Mouse (Mus musculus) embryonic facial prominence, embryonic 11.5 days (tissue): ENCODE measurements around the gene Atp12a. TPM values are rescaled to one million over a fixed set of nuclear protein-coding genes. Genes with fewer than 3 reads are reported as not detected.

ENCODE experiments used
- ATAC-seq: fragments of 200-750 bp; cut with Nextera tagmentation; replicated peaks from 2 replicates; pipeline ENCODE4 v1.8.0; 2017; ENCODE audit warnings: low read depth; ENCODE audit not compliant: insufficient number of reproducible peaks, low FRiP score, low TSS enrichment
- DNase-seq: peaks from one replicate; pipeline ENCODE4 v3.0.0-alpha.2; 2015; ENCODE audit warnings: low spot score
- H3K27ac ChIP-seq: fragments of 300-500 bp; sonication (generic); replicated peaks from 2 replicates; pipeline ENCODE4 v1.5.1; 2014; ENCODE audit warnings: mild to moderate bottlenecking, low read depth, low read length, control low read depth
- H3K27me3 ChIP-seq: fragments of 300-500 bp; sonication (generic); 2 replicates; pipeline ENCODE4 v1.6.1; 2014; ENCODE audit warnings: mild to moderate bottlenecking, low read length, moderate library complexity, mixed read lengths; ENCODE audit not compliant: control insufficient read depth, insufficient read depth
- H3K36me3 ChIP-seq: fragments of 300-500 bp; sonication (generic); replicated peaks from 2 replicates; pipeline ENCODE4 v1.6.1; 2014; ENCODE audit warnings: low read depth, mild to moderate bottlenecking, low read length, moderate library complexity, mixed read lengths; ENCODE audit not compliant: control insufficient read depth, insufficient read depth
- H3K4me1 ChIP-seq: fragments of 300-500 bp; sonication (generic); 2 replicates; pipeline ENCODE4 v1.6.1; 2014; ENCODE audit warnings: low read length, mixed read lengths; ENCODE audit not compliant: control insufficient read depth, insufficient read depth
- H3K4me2 ChIP-seq: fragments of 300-500 bp; sonication (generic); 2 replicates; pipeline ENCODE4 v1.6.1; 2014; ENCODE audit warnings: low read depth, mild to moderate bottlenecking, control low read depth, low read length, moderate library complexity
- H3K4me3 ChIP-seq: fragments of 300-500 bp; sonication (generic); 2 replicates; pipeline ENCODE4 v1.5.1; 2014; ENCODE audit warnings: low read depth, low read length, control low read depth
- H3K9ac ChIP-seq: fragments of 300-500 bp; sonication (generic); replicated peaks from 2 replicates; pipeline ENCODE4 v1.6.1; 2014; ENCODE audit warnings: mild to moderate bottlenecking, control low read depth, low read length
- H3K9me3 ChIP-seq: fragments of 300-500 bp; sonication (generic); replicated peaks from 2 replicates; pipeline ENCODE4 v1.6.1; 2016; ENCODE audit warnings: mild to moderate bottlenecking, low read length, inconsistent platforms, mixed read lengths; ENCODE audit not compliant: control insufficient read depth
- WGBS: fragments of 180-500 bp; shearing (Covaris S2); extraction: QIAGEN DNeasy Blood & Tissue Kit; methylation state at CpG from one replicate; pipeline ENCODE4 v1.1.7; 2014; 5-methylcytosine and 5-hydroxymethylcytosine counted together
- polyA plus RNA-seq: library from polyadenylated mRNA; unstranded; fragments of >200 nt; fragmentation: Nextera tagmentation; extraction: Ambion mirVana; gene quantifications from 2 replicates; pipeline ENCODE4 v1.2.1, GENCODE M21; 2014

Gene Atp12a
- polyA plus RNA-seq: 0.13 TPM in 1 of 2 replicates, not detected in the other

DNA sequence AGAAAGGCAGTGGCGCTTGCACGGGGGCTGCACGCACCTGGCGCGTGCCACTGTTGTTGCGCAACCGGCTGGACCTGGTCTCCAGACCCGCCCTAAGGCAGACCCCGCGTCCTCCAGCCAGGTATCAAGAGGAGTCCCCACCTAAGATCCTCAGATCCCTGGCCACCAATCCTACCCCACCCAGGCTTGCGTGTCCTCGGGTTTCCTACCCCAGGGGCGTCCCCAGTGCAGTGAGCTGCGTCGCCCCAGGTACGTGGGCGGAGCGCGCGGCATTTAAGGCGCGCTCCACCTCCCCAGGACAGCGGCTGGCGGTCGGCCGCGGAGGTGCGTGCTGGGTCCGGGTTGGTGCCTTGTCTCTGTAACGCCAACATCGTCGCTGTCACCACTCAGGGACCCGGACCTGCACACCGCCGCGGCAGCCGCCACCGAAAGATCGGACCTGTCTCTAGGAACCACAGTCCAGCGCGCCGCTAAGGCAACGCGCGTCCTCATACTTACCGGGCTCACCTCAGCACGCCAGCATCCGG lies at the start of gene Atp12a:
Gene Atp12a, plus strand, starts transcription at position 358 of the 527 bp plus-strand sequence.
- ATAC-seq (no peak), DNase-seq (peak; percentile 16)
- no peaks in the 10 kb centered on the region for H3K36me3 ChIP-seq
- no peak within 1 kb of the TSS for H3K27ac ChIP-seq
- peak within 1 kb of the TSS; percentile 76 for H3K4me2 ChIP-seq
- under 1% methylated on average over 48 of the region's 48 CpGs for WGBS
- no peak within 1 kb of the TSS for H3K9ac ChIP-seq
- H3K9me3 ChIP-seq: no peaks in the 10 kb centered on the region
- H3K27me3 ChIP-seq: peaks cover 32% of the 10 kb centered on the region
- H3K4me3 ChIP-seq: peak within 1 kb of the TSS; percentile 36
- no peaks in the 10 kb centered on the region for H3K4me1 ChIP-seq

DNA sequence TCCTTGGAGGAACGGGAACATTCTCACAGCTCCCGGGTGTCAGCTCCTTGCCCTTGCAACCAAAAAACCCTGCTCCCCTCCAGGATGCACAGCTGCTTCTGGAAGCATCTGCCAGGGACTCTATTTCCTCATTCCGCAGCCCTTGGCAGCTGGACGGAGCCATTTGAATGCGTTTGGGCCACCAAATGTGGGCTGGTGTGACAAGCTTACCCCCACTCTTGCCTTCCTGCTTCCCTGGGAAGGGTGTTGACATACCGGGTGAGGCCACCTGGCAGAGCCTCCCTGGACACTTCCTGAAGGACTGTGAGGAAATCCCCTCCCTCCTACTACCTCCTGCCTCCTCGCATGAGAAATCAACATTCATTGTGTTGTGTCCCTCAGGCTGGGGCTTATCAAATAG lies 49.3 kb upstream of the Atp12a start:
- Histone ChIP-seq H3K9me3 (no peaks in the 10 kb centered on the region), H3K4me1 (no peaks in the 10 kb centered on the region), H3K27me3 (no peaks in the 10 kb centered on the region), H3K4me2 (no peak overlapping the region), H3K27ac (no peak overlapping the region), H3K4me3 (no peak overlapping the region), H3K36me3 (no peaks in the 10 kb centered on the region), H3K9ac (no peak overlapping the region)
- DNase-seq: no peak
- WGBS: 67% methylated on average over 7 of the region's 7 CpGs
- no peak for ATAC-seq

DNA sequence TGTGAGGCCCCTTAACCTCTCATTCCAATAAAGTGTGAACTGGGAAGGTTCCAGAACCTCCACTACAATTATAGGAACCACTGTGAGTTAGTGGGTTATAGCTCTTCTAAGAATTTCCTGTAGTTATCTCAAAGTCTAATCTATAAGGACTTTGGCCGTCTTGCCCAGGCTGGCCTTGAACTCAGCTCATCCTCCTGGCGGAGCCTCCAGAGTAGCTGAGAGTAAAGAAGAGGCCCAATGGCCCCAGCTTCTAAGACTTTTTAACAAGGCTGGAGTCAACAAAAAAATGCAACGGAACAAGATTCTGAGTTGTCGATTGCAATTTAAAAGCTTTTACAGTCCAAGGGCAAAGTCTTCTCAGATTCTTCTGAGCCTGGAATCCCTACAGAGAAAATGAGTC lies 48.5 kb upstream of the Atp12a start:
- WGBS: 83% methylated on average over 4 of the region's 4 CpGs
- Histone ChIP-seq H3K4me1 (no peaks in the 10 kb centered on the region), H3K9me3 (no peaks in the 10 kb centered on the region), H3K4me3 (no peak overlapping the region), H3K36me3 (no peaks in the 10 kb centered on the region), H3K9ac (no peak overlapping the region), H3K4me2 (no peak overlapping the region), H3K27me3 (no peaks in the 10 kb centered on the region), H3K27ac (no peak overlapping the region)
- ATAC-seq (no peak), DNase-seq (no peak)

DNA sequence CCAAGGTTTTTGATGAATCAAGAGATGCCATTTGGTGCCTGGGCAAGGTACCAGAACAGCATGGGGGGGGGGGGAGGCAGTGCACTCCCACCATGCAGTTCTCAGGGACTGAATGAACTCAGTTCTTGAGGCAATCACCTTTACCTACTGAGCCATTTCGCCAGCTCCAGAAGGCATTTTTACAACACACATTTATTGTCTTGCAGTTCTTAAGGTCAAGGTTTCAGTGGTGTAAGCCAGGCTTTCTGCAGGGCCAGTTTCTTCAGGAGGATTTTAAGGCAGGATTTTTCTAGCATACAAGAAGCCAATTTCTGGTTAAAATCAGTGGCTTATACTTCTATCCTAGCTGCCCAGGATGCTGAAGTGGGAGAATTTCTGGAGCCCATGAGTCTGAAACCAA lies 41.9 kb upstream of the Atp12a start:
- Histone ChIP-seq H3K4me2 (no peak overlapping the region), H3K4me3 (no peak overlapping the region), H3K9me3 (no peaks in the 10 kb centered on the region), H3K36me3 (no peaks in the 10 kb centered on the region), H3K27me3 (no peaks in the 10 kb centered on the region), H3K9ac (no peak overlapping the region), H3K4me1 (no peaks in the 10 kb centered on the region), H3K27ac (no peak overlapping the region)
- ATAC-seq (no peak), DNase-seq (no peak)
- WGBS: 84% methylated on average over 1 of the region's 1 CpGs

DNA sequence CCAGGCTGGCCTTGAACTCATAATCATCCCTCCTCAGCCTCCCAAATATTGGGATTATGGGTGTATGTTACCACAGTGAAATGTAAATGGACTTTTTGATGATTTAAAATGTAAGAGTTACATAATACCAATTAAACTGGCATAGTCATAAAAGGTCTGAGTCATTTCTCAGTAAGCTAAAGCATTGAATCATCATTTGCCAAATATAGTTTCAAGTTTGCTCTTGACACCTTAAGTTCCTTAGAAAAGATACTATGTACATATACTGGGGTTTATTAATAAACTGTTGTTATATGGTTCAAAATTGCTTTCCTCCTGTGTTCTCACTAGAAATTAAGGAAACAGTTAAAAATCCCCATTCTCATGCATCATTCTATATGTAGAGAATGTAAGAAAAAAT lies 39.8 kb upstream of the Atp12a start:
- no peak overlapping the region for H3K4me2 ChIP-seq
- no peak overlapping the region for H3K9ac ChIP-seq
- no peak overlapping the region for H3K4me3 ChIP-seq
- H3K36me3 ChIP-seq: no peaks in the 10 kb centered on the region
- ATAC-seq (no peak), DNase-seq (no peak)
- no peaks in the 10 kb centered on the region for H3K9me3 ChIP-seq
- no peaks in the 10 kb centered on the region for H3K27me3 ChIP-seq
- H3K4me1 ChIP-seq: no peaks in the 10 kb centered on the region
- no peak overlapping the region for H3K27ac ChIP-seq

DNA sequence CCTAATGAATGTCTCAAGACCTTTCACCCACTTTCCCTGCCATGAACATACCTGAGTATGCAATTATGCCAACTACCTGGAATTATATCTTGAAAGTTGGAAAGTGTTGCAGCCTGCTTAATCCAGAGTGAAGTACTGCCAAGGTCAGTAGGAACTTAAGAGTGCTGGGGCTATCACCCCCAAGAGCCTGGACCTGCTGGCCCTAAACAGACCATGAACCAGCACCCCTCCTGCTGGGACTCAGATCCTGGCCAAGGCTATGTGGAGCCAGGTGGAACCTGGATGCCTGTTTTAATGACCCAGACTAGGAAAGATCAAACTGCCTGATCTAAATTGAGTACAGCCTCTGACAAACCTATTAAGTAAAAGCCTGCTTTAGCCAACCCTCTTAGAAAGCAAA lies 31.2 kb upstream of the Atp12a start:
- Histone ChIP-seq H3K4me3 (no peak overlapping the region), H3K9ac (no peak overlapping the region), H3K4me2 (no peak overlapping the region), H3K9me3 (no peaks in the 10 kb centered on the region), H3K27ac (no peak overlapping the region), H3K36me3 (no peaks in the 10 kb centered on the region), H3K27me3 (no peaks in the 10 kb centered on the region), H3K4me1 (no peaks in the 10 kb centered on the region)
- DNase-seq (no peak), ATAC-seq (no peak)

DNA sequence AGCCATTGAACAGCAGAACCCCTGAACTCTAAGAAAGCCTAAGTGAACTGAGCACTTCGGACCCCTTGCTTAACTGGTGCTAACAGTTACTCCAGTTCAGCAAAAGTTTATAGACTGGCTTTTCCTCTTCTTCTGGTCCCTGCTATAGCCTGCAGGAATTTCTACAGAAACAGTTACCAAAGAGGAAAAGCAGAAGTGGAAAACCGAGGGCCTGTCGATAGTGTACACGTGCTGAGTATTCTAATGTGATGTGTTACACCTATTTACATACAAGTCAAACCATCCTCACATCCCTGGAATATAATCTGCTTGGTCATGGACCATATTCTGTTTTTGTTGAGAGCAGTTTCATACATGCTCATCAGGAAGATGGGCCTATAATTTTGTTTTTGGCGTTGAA lies 30.4 kb upstream of the Atp12a start:
- Histone ChIP-seq H3K4me2 (no peak overlapping the region), H3K9ac (no peak overlapping the region), H3K27ac (no peak overlapping the region), H3K36me3 (no peaks in the 10 kb centered on the region), H3K9me3 (no peaks in the 10 kb centered on the region), H3K4me3 (no peak overlapping the region), H3K4me1 (no peaks in the 10 kb centered on the region), H3K27me3 (no peaks in the 10 kb centered on the region)
- WGBS: 88% methylated on average over 5 of the region's 5 CpGs
- ATAC-seq (no peak), DNase-seq (no peak)

DNA sequence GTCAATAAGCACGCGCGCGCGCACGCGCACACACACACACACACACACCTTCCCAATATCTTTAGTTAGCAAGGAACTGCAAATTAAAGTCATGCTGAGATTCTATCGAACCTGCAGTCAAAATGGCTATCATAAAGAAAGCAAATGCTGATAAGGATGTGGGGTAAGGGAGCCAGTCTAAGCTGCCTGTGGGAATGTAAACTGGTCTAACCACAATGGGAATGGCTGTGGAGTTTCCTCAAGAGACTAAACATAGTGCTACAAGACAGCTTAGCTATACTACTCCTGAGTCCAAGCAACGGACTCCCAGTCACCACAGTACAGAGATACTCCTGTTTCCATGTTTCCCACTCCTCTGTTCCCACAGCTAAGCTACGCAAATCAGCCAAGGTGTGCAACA lies 28.8 kb upstream of the Atp12a start:
- no peaks in the 10 kb centered on the region for H3K36me3 ChIP-seq
- no peak overlapping the region for H3K4me3 ChIP-seq
- no peak for ATAC-seq
- H3K4me2 ChIP-seq: no peak overlapping the region
- 94% methylated on average over 10 of the region's 10 CpGs for WGBS
- no peaks in the 10 kb centered on the region for H3K27me3 ChIP-seq
- no peak overlapping the region for H3K9ac ChIP-seq
- H3K27ac ChIP-seq: no peak overlapping the region
- no peaks in the 10 kb centered on the region for H3K4me1 ChIP-seq
- H3K9me3 ChIP-seq: no peaks in the 10 kb centered on the region
- DNase-seq: no peak
